Mouse (Mus musculus): ENCODE results near the gene Ccne1. TPM values are rescaled to one million over a fixed set of nuclear protein-coding genes. Genes with fewer than 3 reads are reported as not detected.
"Not testable (repeated sequence)": the region's sequence is repeated elsewhere in the genome, so short reads cannot be mapped to it uniquely, and the experiment has no call there.

Gene Ccne1
- polyA plus RNA-seq, 1 experiment from 2014 or later = 59.9 TPM

DNA sequence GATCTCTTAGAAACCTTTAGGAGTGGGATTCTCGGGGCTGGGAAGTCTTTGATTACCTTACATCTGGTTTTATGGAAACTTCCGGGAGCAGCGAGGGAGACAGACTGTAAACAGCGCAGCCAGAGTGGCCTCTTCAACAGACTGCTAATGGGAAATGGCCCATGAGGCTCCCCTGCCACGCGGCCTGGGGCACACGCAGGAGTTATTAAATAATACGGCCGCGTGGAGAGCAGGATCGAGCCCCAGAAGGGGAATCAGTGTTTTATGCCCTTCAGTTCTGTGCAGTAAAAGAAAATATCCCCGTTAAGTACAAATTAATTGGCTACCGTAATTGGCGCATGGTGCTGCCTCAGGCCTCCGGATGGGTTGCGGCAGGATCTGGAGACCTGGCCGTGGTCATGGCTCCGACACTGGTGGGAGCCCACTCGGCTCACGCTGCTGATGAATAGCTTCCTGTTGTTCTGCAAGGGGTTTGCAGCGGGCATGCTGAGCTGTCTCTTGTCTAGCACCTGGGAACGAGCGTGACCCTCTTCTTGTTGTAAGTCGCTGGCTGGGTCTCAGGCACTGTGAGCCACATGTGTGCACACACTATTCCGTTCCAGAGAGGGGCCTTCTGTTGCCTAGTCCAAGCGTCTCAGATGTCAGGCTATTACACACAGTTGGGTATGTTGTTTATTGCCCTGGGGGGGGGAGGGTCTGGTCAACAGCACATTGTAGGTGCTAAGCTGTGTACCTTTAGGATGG is 22.8 kb upstream of the Ccne1 start:
- Histone ChIP-seq H3K9me3 (ENCODE audit: low read length) (no peaks in the 10 kb centered on the region), H3K36me3 (ENCODE audit: insufficient read depth, low read length) (no peaks in the 10 kb centered on the region), H3K9ac (replicated peaks; ENCODE audit: low read length) (no peak overlapping the region), H3K4me3 (ENCODE audit: low read length) (no peak overlapping the region), H3K4me1 (ENCODE audit: insufficient read depth, low read length) (0 out of 2 replicates have a peak, but pooled peaks cover 5% of the 10 kb centered on the region), H3K4me2 (replicated peaks; ENCODE audit: low read depth, low read length) (no peak overlapping the region), H3K27me3 (ENCODE audit: insufficient read depth, low read length) (no peaks in the 10 kb centered on the region), H3K27ac (ENCODE audit: low read length) (no peak overlapping the region)
- 0 out of 2 replicates have a peak, but pooled peaks have one; percentile 33 for ATAC-seq (ENCODE audit: low FRiP score, low TSS enrichment)
- 56% methylated on average over 26 of the region's 26 CpGs for WGBS

DNA sequence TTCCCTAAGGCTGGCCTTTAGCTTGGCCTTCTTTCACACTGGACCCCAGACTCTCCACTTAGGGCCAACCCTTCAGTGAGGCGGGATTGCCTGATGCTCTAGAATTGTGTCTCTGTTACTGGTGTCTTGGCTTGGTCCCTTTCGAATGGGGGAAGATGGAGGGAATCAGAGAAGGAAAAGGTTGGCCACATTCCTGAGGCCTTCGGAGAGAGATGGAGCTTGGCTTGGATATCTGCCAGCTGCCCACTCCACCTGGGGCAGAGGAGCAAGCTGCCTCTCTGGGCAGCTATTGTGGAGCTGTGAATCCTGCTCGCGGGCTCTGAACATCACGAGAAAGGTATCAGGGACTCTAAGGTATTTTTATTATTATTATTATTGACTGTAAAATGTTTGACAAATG is 22.2 kb upstream of the Ccne1 start:
- Histone ChIP-seq H3K36me3 (ENCODE audit: insufficient read depth, low read length) (no peaks in the 10 kb centered on the region), H3K4me2 (replicated peaks; ENCODE audit: low read depth, low read length) (no peak overlapping the region), H3K9ac (replicated peaks; ENCODE audit: low read length) (no peak overlapping the region), H3K27me3 (ENCODE audit: insufficient read depth, low read length) (no peaks in the 10 kb centered on the region), H3K4me3 (ENCODE audit: low read length) (no peak overlapping the region), H3K27ac (ENCODE audit: low read length) (no peak overlapping the region), H3K9me3 (ENCODE audit: low read length) (no peaks in the 10 kb centered on the region), H3K4me1 (ENCODE audit: insufficient read depth, low read length) (0 out of 2 replicates have a peak, but pooled peaks cover 5% of the 10 kb centered on the region)
- no peak for ATAC-seq (ENCODE audit: low FRiP score, low TSS enrichment)
- WGBS = 73% methylated on average over 6 of the region's 6 CpGs

DNA sequence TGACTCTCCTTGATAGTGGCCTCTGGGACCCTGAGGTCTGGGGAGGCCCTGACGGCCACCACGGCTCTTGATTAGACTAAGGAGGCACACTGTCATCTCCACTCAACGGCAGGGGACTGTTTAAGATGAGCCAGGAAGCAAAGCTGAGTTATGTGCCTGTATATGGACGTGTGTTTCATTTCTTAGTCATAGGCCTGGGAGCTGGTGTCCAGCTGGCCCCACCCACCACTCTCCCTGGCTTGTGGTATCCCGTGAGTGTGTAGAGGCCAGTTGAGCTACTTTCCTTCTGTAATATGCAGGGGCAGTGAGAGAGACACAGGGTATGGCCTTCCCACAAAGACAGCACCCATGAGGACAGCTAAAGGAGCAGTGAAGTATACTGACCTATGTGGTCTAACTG is 20.9 kb upstream of the Ccne1 start:
- H3K27ac ChIP-seq (ENCODE audit: low read length); ATAC-seq (ENCODE audit: low FRiP score, low TSS enrichment); H3K4me2 ChIP-seq (replicated peaks; ENCODE audit: low read depth, low read length); H3K9ac ChIP-seq (replicated peaks; ENCODE audit: low read length); H3K9me3 ChIP-seq (ENCODE audit: low read length); H3K36me3 ChIP-seq (ENCODE audit: insufficient read depth, low read length); H3K27me3 ChIP-seq (ENCODE audit: insufficient read depth, low read length); H3K4me3 ChIP-seq (ENCODE audit: low read length); H3K4me1 ChIP-seq (ENCODE audit: insufficient read depth, low read length): not testable (repeated sequence)
- WGBS = 43% methylated on average over 5 of the region's 5 CpGs

DNA sequence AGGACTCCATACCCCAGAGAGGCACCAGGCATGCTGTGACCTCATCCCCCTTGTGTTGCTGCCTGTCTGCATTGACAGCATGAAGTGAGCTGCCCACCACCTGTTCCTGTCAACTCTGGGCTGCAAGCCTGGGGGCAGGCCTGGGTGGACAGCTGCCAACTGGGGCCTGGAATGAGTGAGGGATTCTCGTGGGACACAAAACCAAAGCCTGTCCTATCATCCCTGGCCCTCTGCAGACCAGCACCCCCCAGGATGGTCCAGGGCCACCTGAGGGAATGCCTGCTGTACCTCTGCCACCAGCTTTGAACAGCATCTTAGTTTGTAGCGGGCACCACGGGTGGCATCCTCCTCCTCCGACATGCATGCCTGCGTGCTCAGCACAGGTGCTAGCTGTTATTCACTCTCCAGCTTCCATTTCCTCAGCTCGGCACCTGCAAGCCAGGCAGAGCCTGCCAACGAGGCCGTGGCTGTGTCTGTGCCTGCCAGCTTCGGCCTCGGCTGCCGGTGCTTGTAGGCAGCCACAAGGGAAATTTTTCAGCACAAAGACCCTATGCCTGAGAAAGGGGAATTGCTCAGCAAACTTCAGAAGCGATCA is 18.3 kb upstream of the Ccne1 start:
- Histone ChIP-seq H3K9me3 (ENCODE audit: low read length) (no peaks in the 10 kb centered on the region), H3K27ac (ENCODE audit: low read length) (no peak overlapping the region), H3K4me3 (ENCODE audit: low read length) (no peak overlapping the region), H3K27me3 (ENCODE audit: insufficient read depth, low read length) (no peaks in the 10 kb centered on the region), H3K4me2 (replicated peaks; ENCODE audit: low read depth, low read length) (no peak overlapping the region), H3K36me3 (ENCODE audit: insufficient read depth, low read length) (no peaks in the 10 kb centered on the region), H3K4me1 (ENCODE audit: insufficient read depth, low read length) (0 out of 2 replicates have a peak, but pooled peaks cover 5% of the 10 kb centered on the region), H3K9ac (replicated peaks; ENCODE audit: low read length) (no peak overlapping the region)
- ATAC-seq (ENCODE audit: low FRiP score, low TSS enrichment) = no peak
- WGBS = 78% methylated on average over 12 of the region's 12 CpGs

DNA sequence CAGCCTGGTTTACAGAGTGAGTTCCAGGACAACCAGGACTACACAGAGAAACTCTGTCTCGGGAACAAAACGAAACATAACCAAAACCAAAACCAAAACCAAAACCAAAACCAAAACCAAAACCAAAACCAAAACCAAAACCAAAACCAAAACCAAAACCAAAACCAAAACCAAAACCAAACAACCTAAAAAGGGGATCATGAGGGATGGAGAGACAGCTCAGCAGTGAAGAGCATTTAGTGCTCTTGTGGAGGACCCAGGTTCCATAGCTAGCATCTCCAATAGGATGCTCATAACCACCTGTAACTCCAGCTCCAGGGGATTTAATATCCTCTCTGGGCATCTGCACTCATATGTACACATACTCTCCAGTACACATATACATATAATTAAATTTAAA is 16.8 kb upstream of the Ccne1 start:
- not testable (repeated sequence) for H3K4me2 ChIP-seq (replicated peaks; ENCODE audit: low read depth, low read length)
- WGBS = 98% methylated on average over 2 of the region's 2 CpGs

DNA sequence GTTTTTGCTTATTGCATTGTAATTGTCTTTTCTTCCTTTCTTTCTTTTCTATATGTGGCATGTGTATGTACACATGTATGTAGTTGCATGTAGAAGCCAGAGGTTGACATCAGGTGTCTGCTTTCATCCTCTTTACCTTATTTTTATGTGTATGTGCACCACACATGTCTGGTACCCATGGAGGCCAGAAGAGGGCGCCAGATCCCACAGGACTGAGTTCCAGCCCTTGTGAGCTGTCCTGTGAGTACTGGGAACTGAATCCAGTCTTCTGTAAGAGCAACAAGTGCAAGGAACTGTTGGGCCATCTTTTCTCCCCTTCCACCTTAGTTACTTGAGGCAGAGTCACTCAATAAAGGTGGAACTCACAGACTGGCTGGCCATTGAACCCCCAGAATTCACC is 11.3 kb upstream of the Ccne1 start:
- H3K36me3 ChIP-seq (ENCODE audit: insufficient read depth, low read length) = no peaks in the 10 kb centered on the region

More for the DNA sequence above, 16.8 kb upstream of the Ccne1 start:
- H3K9me3 ChIP-seq (ENCODE audit: low read length); H3K27me3 ChIP-seq (ENCODE audit: insufficient read depth, low read length); H3K36me3 ChIP-seq (ENCODE audit: insufficient read depth, low read length); H3K9ac ChIP-seq (replicated peaks; ENCODE audit: low read length); H3K27ac ChIP-seq (ENCODE audit: low read length); H3K4me3 ChIP-seq (ENCODE audit: low read length); ATAC-seq (ENCODE audit: low FRiP score, low TSS enrichment); H3K4me1 ChIP-seq (ENCODE audit: insufficient read depth, low read length): not testable (repeated sequence)

DNA sequence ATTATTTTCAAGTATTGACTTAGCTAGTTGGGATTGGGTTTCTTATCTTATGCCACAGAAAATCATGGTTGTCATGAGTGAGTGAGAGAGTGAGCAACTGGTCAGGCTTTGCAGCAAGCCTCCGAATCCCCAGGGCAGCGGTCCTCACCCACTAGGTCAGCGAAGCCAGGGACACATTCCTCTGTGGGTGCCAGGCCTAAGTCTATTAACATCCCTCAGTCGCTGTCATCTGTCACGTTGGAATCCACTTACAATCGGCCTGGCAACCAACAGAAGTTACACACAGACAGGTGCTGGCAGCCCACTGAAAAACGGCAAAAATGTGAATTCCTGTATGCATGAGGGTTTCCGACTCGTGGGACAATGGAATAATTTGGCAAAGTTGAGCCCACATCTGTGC is 5.1 kb upstream of the Ccne1 start:
- ATAC-seq (ENCODE audit: low FRiP score, low TSS enrichment) = no peak

More for the DNA sequence above, 11.3 kb upstream of the Ccne1 start:
- no peak for ATAC-seq (ENCODE audit: low FRiP score, low TSS enrichment)
- Histone ChIP-seq H3K9me3 (ENCODE audit: low read length) (no peaks in the 10 kb centered on the region), H3K27me3 (ENCODE audit: insufficient read depth, low read length) (no peaks in the 10 kb centered on the region), H3K4me3 (ENCODE audit: low read length) (no peak overlapping the region), H3K27ac (ENCODE audit: low read length) (no peak overlapping the region), H3K9ac (replicated peaks; ENCODE audit: low read length) (no peak overlapping the region), H3K4me1 (ENCODE audit: insufficient read depth, low read length) (no peaks in the 10 kb centered on the region), H3K4me2 (replicated peaks; ENCODE audit: low read depth, low read length) (no peak overlapping the region)
- WGBS = 0% methylated on average over 1 of the region's 1 CpGs

DNA sequence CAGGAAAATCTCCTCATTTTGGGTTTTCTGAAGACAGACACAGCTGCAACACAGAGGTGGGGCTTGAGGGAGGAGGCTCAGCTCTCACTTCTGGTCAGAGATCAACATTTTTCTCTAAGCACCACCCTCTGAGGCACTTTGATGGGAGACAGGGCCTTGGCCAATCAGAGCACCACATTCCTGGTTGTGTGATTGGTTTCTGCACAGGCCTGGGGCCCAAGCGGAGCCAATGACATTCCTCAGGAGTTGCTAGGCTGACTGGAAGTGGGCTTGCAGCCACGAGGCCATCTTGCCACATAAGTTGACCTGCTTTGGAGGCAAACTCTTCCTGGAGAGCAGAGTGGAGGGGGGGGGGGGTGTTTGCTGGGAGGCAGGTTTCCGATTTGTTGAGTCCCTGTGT is 4.7 kb upstream of the Ccne1 start:
- Histone ChIP-seq H3K27ac (ENCODE audit: low read length) (peak overlapping the region; percentile 83), H3K9ac (replicated peaks; ENCODE audit: low read length) (peak overlapping the region; percentile 14; the same call in 1 of the 2 replicates), H3K36me3 (ENCODE audit: insufficient read depth, low read length) (no peaks in the 10 kb centered on the region), H3K4me2 (replicated peaks; ENCODE audit: low read depth, low read length) (no peak overlapping the region), H3K27me3 (ENCODE audit: insufficient read depth, low read length) (no peaks in the 10 kb centered on the region), H3K9me3 (ENCODE audit: low read length) (no peaks in the 10 kb centered on the region), H3K4me1 (ENCODE audit: insufficient read depth, low read length) (peaks cover 12% of the 10 kb centered on the region), H3K4me3 (ENCODE audit: low read length) (no peak overlapping the region)
- peak; percentile 80 for ATAC-seq (ENCODE audit: low FRiP score, low TSS enrichment)
- 30% methylated on average over 3 of the region's 3 CpGs for WGBS

More for the DNA sequence above, 5.1 kb upstream of the Ccne1 start:
- H3K36me3 ChIP-seq (ENCODE audit: insufficient read depth, low read length) = no peaks in the 10 kb centered on the region
- no peaks in the 10 kb centered on the region for H3K27me3 ChIP-seq (ENCODE audit: insufficient read depth, low read length)
- H3K9me3 ChIP-seq (ENCODE audit: low read length) = no peaks in the 10 kb centered on the region
- peak overlapping the region; percentile 83 for H3K27ac ChIP-seq (ENCODE audit: low read length)
- H3K4me3 ChIP-seq (ENCODE audit: low read length) = no peak overlapping the region
- no peak overlapping the region for H3K9ac ChIP-seq (replicated peaks; ENCODE audit: low read length)
- peaks cover 12% of the 10 kb centered on the region for H3K4me1 ChIP-seq (ENCODE audit: insufficient read depth, low read length)
- no peak overlapping the region for H3K4me2 ChIP-seq (replicated peaks; ENCODE audit: low read depth, low read length)
- WGBS = 83% methylated on average over 9 of the region's 9 CpGs

DNA sequence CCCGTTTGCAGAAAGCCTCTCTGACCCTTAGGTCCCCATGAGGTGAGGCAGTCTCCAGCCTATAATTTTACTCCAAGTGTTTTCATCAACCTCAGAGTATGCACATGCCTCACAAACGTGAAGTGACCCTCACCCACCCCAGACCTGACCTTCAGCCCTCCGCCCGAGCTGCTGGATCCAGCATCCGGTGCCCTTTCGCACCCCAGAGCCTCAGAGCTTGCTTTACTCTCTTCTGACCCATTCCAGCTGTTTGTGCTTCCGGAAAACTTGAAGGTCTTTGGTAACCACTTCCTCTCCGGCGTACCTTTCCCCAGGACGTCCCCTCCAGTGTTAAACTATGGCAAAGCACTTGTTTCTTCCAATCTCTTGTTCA is 912 bp upstream of the Ccne1 start:
- no peaks in the 10 kb centered on the region for H3K9me3 ChIP-seq (ENCODE audit: low read length)
- peak overlapping the region; percentile 69 for H3K9ac ChIP-seq (replicated peaks; ENCODE audit: low read length)
- H3K27ac ChIP-seq (ENCODE audit: low read length) = peak overlapping the region; percentile 70
- no peak for ATAC-seq (ENCODE audit: low FRiP score, low TSS enrichment)
- no peaks in the 10 kb centered on the region for H3K27me3 ChIP-seq (ENCODE audit: insufficient read depth, low read length)
- H3K4me2 ChIP-seq (replicated peaks; ENCODE audit: low read depth, low read length) = peak overlapping the region; percentile 98
- peaks cover under 1% of the 10 kb centered on the region; the same call in 1 of the 2 replicates for H3K36me3 ChIP-seq (ENCODE audit: insufficient read depth, low read length)
- peak overlapping the region; percentile 87 for H3K4me3 ChIP-seq (ENCODE audit: low read length)
- 11% methylated on average over 10 of the region's 10 CpGs for WGBS
- peaks cover 25% of the 10 kb centered on the region for H3K4me1 ChIP-seq (ENCODE audit: insufficient read depth, low read length)

DNA sequence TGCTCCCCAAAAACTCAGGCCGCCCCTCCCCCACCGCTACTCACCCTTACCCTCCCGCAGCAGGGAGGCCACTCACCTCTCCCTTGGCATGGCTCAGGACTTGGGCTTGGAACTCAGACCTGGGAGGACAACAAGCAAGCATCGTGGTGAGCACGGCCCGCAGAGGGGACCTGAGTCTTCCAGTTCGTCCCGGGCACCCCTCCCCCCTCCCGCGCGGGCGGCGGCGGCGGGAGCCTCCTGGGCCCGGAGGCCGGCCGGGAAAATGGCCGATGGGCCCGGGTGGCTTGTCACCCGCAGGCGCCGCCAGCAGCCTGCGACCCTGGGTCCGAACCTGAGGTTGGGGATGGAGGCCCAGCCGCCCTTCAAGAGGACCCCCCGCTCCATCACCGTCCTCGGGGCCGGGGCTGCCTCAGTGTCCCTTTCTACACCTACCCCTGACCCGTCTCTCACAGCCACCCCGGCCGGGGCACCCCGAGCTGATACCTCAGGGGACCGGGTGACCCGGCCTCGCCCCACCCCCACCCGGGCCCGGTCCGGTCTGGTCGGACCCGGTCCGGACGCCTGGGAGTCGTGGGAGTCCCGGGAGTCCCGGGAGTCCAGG is 523 bp downstream of the Ccne1 start:
- peaks cover 23% of the 10 kb centered on the region for H3K4me1 ChIP-seq (ENCODE audit: insufficient read depth, low read length)
- H3K27me3 ChIP-seq (ENCODE audit: insufficient read depth, low read length) = no peaks in the 10 kb centered on the region
- peak overlapping the region; percentile 87 for H3K4me3 ChIP-seq (ENCODE audit: low read length)
- H3K27ac ChIP-seq (ENCODE audit: low read length) = peak overlapping the region; percentile 73; the same call in 1 of the 2 replicates
- under 1% methylated on average over 46 of the region's 47 CpGs for WGBS
- H3K36me3 ChIP-seq (ENCODE audit: insufficient read depth, low read length) = peaks cover 12% of the 10 kb centered on the region
- peak overlapping the region; percentile 98 for H3K4me2 ChIP-seq (replicated peaks; ENCODE audit: low read depth, low read length)
- peak; percentile 56 for ATAC-seq (ENCODE audit: low FRiP score, low TSS enrichment)
- no peaks in the 10 kb centered on the region for H3K9me3 ChIP-seq (ENCODE audit: low read length)
- H3K9ac ChIP-seq (replicated peaks; ENCODE audit: low read length) = peak overlapping the region; percentile 82

Measured in kidney, embryonic 16.5 days (tissue).